Mouse (Mus musculus) intestine, embryonic 14.5 days (tissue): ENCODE results near the gene B3gnt3. TPM values are rescaled to one million over a fixed set of nuclear protein-coding genes. Genes with fewer than 3 reads are reported as not detected.

Experiments used
- ATAC-seq: fragments of 200-750 bp; cut with Nextera tagmentation; replicated peaks from 2 replicates; pipeline ENCODE4 v1.8.0; 2017; ENCODE audit warnings: low read depth, moderate number of reproducible peaks, moderate TSS enrichment, moderate library complexity; ENCODE audit not compliant: low FRiP score, low TSS enrichment
- DNase-seq: peaks from one replicate; pipeline ENCODE4 v3.0.0-alpha.2; 2018; ENCODE audit warnings: low spot score
- H3K27ac ChIP-seq: fragments of 300-500 bp; sonication (generic); 2 replicates; pipeline ENCODE4 v1.5.1; 2014; ENCODE audit warnings: low read depth, mild to moderate bottlenecking, control low read depth
- H3K27me3 ChIP-seq: fragments of 300-500 bp; sonication (generic); replicated peaks from 2 replicates; pipeline ENCODE4 v1.6.1; 2014; ENCODE audit warnings: low read length, control low read depth; ENCODE audit not compliant: control insufficient read depth, insufficient read depth
- H3K36me3 ChIP-seq: fragments of 300-500 bp; sonication (generic); 2 replicates; pipeline ENCODE4 v1.6.1; 2014; ENCODE audit warnings: low read length, control low read depth; ENCODE audit not compliant: control insufficient read depth, insufficient read depth
- H3K4me1 ChIP-seq: fragments of 300-500 bp; sonication (generic); replicated peaks from 2 replicates; pipeline ENCODE4 v1.6.1; 2014; ENCODE audit warnings: low read length, control low read depth, mixed read lengths; ENCODE audit not compliant: control insufficient read depth, insufficient read depth
- H3K4me2 ChIP-seq: fragments of 300-500 bp; sonication (generic); 2 replicates; pipeline ENCODE4 v1.6.1; 2014; ENCODE audit warnings: low read length
- H3K4me3 ChIP-seq: fragments of 300-500 bp; sonication (generic); 2 replicates; pipeline ENCODE4 v1.5.1; 2014; ENCODE audit warnings: low read depth, low read length, control low read depth, mixed read lengths
- H3K9ac ChIP-seq: fragments of 300-500 bp; sonication (generic); 2 replicates; pipeline ENCODE4 v1.6.1; 2014; ENCODE audit warnings: mild to moderate bottlenecking, low read length
- H3K9me3 ChIP-seq: fragments of 300-500 bp; sonication (generic); 2 replicates; pipeline ENCODE4 v1.6.1; 2016; ENCODE audit warnings: low read length, control low read depth; ENCODE audit not compliant: control insufficient read depth
- WGBS: fragments of 180-500 bp; shearing (Covaris S2); extraction: QIAGEN DNeasy Blood & Tissue Kit; methylation state at CpG from one replicate; pipeline ENCODE4 v1.1.7; 2014; 5-methylcytosine and 5-hydroxymethylcytosine counted together
- polyA plus RNA-seq: library from polyadenylated mRNA; unstranded; fragments of >200 nt; fragmentation: Nextera tagmentation; extraction: Ambion mirVana; gene quantifications from 2 replicates; pipeline ENCODE4 v1.2.1, GENCODE M21; 2014

B3gnt3 gene
- polyA plus RNA-seq, 1 experiment from 2014 or later, result 8.4 TPM

DNA sequence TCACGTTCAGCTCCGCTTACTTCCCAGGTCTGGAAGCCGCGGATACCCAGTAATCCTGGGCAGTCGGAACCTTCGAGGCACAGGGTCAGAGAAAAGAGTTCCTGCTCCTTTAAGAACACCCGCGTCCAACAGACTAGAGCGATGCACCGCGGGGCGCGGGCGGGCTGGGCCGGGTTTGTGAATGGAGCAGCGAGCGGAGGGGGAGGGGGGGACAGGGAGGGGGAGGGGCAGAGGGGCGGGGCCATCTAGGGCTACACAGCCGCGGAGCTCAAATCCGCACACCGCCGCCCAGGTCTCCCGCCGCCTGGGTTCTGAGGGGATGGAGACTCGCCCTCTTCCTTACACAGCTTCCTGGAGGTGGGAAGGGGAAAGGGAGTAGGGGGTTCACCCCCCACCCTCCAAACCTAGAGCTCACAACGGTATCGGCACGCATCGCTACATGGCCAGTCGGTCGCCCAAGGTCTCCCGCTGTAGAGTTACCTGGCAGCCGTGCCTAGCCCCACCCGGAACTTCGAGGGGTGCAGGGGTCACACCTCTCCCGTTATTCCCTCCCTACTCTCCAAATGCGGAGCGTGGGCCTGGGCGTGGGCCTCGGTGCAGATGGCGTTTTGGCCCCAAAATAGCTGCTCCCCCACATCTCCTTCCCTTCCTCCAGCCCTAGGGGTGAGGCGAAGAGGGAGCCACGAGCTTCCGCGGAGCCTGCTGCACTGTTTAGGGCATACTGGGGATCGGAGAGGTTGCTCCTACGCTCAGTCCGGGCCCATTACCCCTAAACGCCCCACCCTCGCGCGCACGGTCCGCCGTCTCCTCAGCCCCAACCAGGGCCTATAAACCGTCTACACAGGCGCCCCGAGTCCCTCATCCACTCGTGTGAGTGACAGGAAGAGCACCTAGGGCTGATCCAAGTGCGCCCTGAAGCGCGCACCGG, 30.7 kb downstream of the B3gnt3 start:
- peak; percentile 70 for DNase-seq
- WGBS, result under 1% methylated on average over 58 of the region's 64 CpGs
- H3K9ac ChIP-seq, result no peak overlapping the region

DNA sequence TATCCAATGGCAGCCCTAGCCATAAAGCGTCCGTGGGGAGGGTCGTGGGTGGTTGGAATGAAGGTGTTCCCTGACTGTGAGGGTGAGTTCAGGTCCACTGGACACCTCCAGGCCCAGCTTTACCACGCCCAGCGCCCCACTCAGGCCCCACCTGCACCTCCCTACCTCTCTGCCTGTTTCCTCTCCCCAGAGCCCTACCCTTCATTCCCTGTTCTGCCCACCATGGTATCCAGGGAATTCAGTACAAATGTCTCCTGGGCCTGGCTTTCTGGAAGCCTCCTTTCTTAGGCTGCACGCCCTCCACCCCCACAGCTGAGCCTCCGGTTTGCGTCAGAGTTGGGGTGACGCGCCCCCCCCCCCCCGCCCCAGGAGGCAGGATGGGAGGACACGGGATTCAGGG, 31.4 kb downstream of the B3gnt3 start:
- DNase-seq (no peak), ATAC-seq (no peak)
- H3K36me3 ChIP-seq, result no peaks in the 10 kb centered on the region
- peak overlapping the region; percentile 98 for H3K4me2 ChIP-seq
- peaks cover 16% of the 10 kb centered on the region for H3K4me1 ChIP-seq
- peaks cover 22% of the 10 kb centered on the region for H3K27me3 ChIP-seq
- no peak overlapping the region for H3K27ac ChIP-seq
- H3K9me3 ChIP-seq, result no peaks in the 10 kb centered on the region
- H3K9ac ChIP-seq, result no peak overlapping the region
- H3K4me3 ChIP-seq, result peak overlapping the region; percentile 46
- WGBS, result 10% methylated on average over 11 of the region's 12 CpGs

More for the DNA sequence above, 30.7 kb downstream of the B3gnt3 start:
- Histone ChIP-seq H3K36me3 (no peaks in the 10 kb centered on the region), H3K9me3 (no peaks in the 10 kb centered on the region), H3K4me3 (peak overlapping the region; percentile 46), H3K4me2 (peak overlapping the region; percentile 98), H3K4me1 (peaks cover 16% of the 10 kb centered on the region), H3K27me3 (peaks cover 25% of the 10 kb centered on the region), H3K27ac (no peak overlapping the region)
- peak; percentile 33 for ATAC-seq

DNA sequence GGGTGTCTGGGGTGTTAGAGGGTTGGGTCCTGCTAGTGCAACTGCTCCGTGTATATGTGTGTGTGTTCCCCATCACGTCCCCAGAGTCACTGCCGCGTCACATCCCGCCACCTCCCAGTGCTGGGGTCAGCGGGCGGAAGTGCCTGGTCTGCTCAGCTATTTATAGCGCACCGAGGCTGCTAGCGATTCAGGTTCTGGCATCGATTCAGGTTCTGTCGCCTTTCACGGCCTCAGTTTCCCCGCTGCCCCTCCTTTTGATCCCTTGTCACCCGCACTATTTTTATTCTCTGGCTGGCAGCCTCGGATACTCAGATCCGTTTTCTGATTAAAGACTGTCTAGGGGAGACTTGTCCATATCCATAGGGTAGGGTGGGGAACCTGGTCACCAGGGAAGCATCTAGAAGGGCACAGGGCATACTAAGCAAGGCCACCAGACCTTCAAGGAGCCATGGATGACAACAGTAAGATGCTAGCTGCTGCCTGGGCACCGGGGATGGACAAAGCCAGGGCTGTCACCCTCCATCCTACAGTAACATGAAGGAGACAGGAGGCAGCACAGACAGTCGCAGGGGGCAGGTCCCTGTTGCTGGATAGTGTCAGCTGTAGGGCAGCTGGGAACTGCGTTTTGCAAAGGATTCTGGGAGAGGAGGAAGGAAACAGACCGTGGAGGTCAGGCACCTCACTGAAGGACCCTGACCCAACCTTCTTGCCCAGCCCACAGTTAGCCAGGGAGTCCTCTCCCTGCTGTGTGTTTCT, 33.2 kb downstream of the B3gnt3 start:
- H3K36me3 ChIP-seq, result no peaks in the 10 kb centered on the region
- H3K9ac ChIP-seq, result peak overlapping the region; percentile 20; the same call in 1 of the 2 replicates
- no peaks in the 10 kb centered on the region for H3K9me3 ChIP-seq
- 1% methylated on average over 21 of the region's 21 CpGs for WGBS
- peak overlapping the region; percentile 1; the same call in 1 of the 2 replicates for H3K4me3 ChIP-seq
- H3K27me3 ChIP-seq, result peaks cover 20% of the 10 kb centered on the region
- ATAC-seq (no peak), DNase-seq (peak; percentile 62)
- H3K4me1 ChIP-seq, result peaks cover 16% of the 10 kb centered on the region
- no peak overlapping the region for H3K27ac ChIP-seq
- H3K4me2 ChIP-seq, result peak overlapping the region; percentile 38

GRCm38 (mm10) chr8:71667256-71667655, 34.3 kb downstream of the B3gnt3 start:
- no peak for DNase-seq
- H3K36me3 ChIP-seq, result no peaks in the 10 kb centered on the region
- peaks cover 15% of the 10 kb centered on the region for H3K4me1 ChIP-seq
- no peaks in the 10 kb centered on the region for H3K9me3 ChIP-seq
- 46% methylated on average over 5 of the region's 5 CpGs for WGBS
- H3K9ac ChIP-seq, result no peak overlapping the region
- H3K4me2 ChIP-seq, result no peak overlapping the region
- H3K27ac ChIP-seq, result no peak overlapping the region
- peaks cover 26% of the 10 kb centered on the region for H3K27me3 ChIP-seq
- no peak overlapping the region for H3K4me3 ChIP-seq
- no peak for ATAC-seq

GRCm38 (mm10) chr8:71666855-71667254, 34.7 kb downstream of the B3gnt3 start:
- no peak for ATAC-seq
- H3K4me1 ChIP-seq, result peaks cover 12% of the 10 kb centered on the region
- no peak for DNase-seq
- H3K27ac ChIP-seq, result no peak overlapping the region
- no peaks in the 10 kb centered on the region for H3K9me3 ChIP-seq
- no peaks in the 10 kb centered on the region for H3K36me3 ChIP-seq
- WGBS, result 46% methylated on average over 1 of the region's 1 CpGs
- no peak overlapping the region for H3K4me3 ChIP-seq
- H3K9ac ChIP-seq, result no peak overlapping the region
- no peak overlapping the region for H3K4me2 ChIP-seq
- H3K27me3 ChIP-seq, result peaks cover 27% of the 10 kb centered on the region

DNA sequence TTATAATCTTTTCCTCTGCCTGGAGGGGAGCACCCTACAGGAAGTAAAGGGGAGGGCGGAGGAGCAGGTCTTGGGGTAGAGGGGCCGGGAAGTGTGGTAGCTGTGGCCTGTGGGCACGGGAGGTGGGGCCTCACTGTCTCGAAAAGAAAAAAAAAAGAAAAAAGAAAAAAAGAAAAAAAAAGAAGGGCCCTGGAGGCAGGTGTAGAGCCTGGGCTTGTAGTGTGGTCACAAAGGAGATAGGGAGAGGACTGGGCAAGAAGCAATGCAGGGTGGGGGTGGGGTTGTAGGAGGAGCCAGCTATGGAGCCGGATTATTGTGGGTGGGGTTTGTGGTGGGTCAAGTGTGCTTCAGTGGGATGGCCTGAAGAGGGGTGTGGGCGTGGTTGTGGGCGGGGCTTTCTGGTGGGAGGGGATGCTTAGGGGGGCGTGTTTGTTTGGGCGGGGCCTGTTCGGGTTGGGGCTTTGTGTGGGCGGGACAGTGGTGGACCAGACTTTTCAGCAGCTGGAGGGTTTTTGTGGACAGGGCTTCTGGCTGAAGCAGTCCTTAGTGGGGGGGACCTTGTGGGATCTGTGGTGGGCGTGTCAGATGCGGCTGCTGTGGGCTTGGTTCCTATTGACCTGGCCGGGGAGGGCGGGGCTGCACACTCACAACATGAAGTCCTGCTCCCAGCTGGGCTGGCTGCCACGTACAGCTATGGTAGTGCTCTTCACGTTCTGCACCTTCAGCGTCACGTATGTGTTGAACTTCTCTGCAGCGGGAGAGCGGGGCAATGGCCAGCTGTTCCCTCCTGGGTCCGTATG, 36.1 kb downstream of the B3gnt3 start:
- Histone ChIP-seq H3K27me3 (peaks cover 29% of the 10 kb centered on the region), H3K4me2 (peak overlapping the region; percentile 42), H3K27ac (no peak overlapping the region), H3K9ac (no peak overlapping the region), H3K4me3 (no peak overlapping the region), H3K9me3 (no peaks in the 10 kb centered on the region), H3K4me1 (peaks cover 12% of the 10 kb centered on the region; the same call in 1 of the 2 replicates), H3K36me3 (no peaks in the 10 kb centered on the region)
- WGBS, result 5% methylated on average over 22 of the region's 22 CpGs
- ATAC-seq (peak; percentile 76), DNase-seq (peak; percentile 88)

GRCm38 (mm10) chr8:71660325-71661120, 41.1 kb downstream of the B3gnt3 start:
- no peak overlapping the region for H3K4me2 ChIP-seq
- DNase-seq (peak; percentile 94), ATAC-seq (0 out of 2 replicates have a peak, but pooled peaks have one; percentile 29)
- H3K36me3 ChIP-seq, result no peaks in the 10 kb centered on the region
- H3K4me3 ChIP-seq, result no peak overlapping the region
- peaks cover 57% of the 10 kb centered on the region for H3K27me3 ChIP-seq
- H3K9ac ChIP-seq, result no peak overlapping the region
- H3K4me1 ChIP-seq, result no peaks in the 10 kb centered on the region
- no peaks in the 10 kb centered on the region for H3K9me3 ChIP-seq
- 8% methylated on average over 36 of the region's 36 CpGs for WGBS
- H3K27ac ChIP-seq, result no peak overlapping the region
